Mouse (Mus musculus) kidney, adult 11 months (tissue): ENCODE results near the gene Vipr1.

ENCODE experiments used
- DNase-seq: peaks from one replicate; pipeline ENCODE4 v3.0.0; 2022

Vipr1 gene

GRCm38 (mm10) chr9:121635835-121636576, 6.5 kb upstream of the Vipr1 start:
- DNase-seq: no peak

GRCm38 (mm10) chr9:121639790-121640189, 2.7 kb upstream of the Vipr1 start:
- DNase-seq: no peak

- peak; percentile 7 for DNase-seq
Measured at GRCm38 (mm10) chr9:121641235-121641915, 1.1 kb upstream of the Vipr1 start.

GRCm38 (mm10) chr9:121642001-121642400, 515 bp upstream of the Vipr1 start, which contains the start of gene Lyzl4:
Gene Lyzl4, minus strand, starts transcription at chr9:121642096.
- DNase-seq: peak; percentile 62

- DNase-seq: no peak
Measured at GRCm38 (mm10) chr9:121644855-121645254, 2.3 kb downstream of the Vipr1 start.

GRCm38 (mm10) chr9:121647026-121647425, 4.5 kb downstream of the Vipr1 start:
- no peak for DNase-seq

- DNase-seq: no peak
Measured at GRCm38 (mm10) chr9:121653668-121654067, 11.2 kb downstream of the Vipr1 start.

GRCm38 (mm10) chr9:121656322-121656721, 13.8 kb downstream of the Vipr1 start:
- DNase-seq: no peak

- no peak for DNase-seq
Measured at GRCm38 (mm10) chr9:121657143-121657542, 14.6 kb downstream of the Vipr1 start.

- no peak for DNase-seq
Measured at GRCm38 (mm10) chr9:121658248-121658647, 15.7 kb downstream of the Vipr1 start.

- DNase-seq: no peak
Measured at GRCm38 (mm10) chr9:121659791-121660190, 17.3 kb downstream of the Vipr1 start.

- DNase-seq: no peak
Measured at GRCm38 (mm10) chr9:121663467-121663866, 21.0 kb downstream of the Vipr1 start.

- DNase-seq: no peak
Measured at GRCm38 (mm10) chr9:121664104-121664503, 21.6 kb downstream of the Vipr1 start.

GRCm38 (mm10) chr9:121666957-121667630, 24.6 kb downstream of the Vipr1 start:
- DNase-seq: no peak

GRCm38 (mm10) chr9:121667822-121668221, 25.3 kb downstream of the Vipr1 start:
- no peak for DNase-seq

GRCm38 (mm10) chr9:121669348-121669791, 26.9 kb downstream of the Vipr1 start:
- peak; percentile 18 for DNase-seq

GRCm38 (mm10) chr9:121671300-121671699, 28.8 kb downstream of the Vipr1 start:
- peak; percentile 31 for DNase-seq

GRCm38 (mm10) chr9:121672311-121672710, 29.8 kb downstream of the Vipr1 start:
- DNase-seq: peak; percentile 14

GRCm38 (mm10) chr9:121673716-121674115, 31.2 kb downstream of the Vipr1 start:
- DNase-seq: no peak

- DNase-seq: peak; percentile 24
Measured at GRCm38 (mm10) chr9:121675011-121675410, 32.5 kb downstream of the Vipr1 start.

- no peak for DNase-seq
Measured at GRCm38 (mm10) chr9:121675556-121675955, 33.0 kb downstream of the Vipr1 start.

GRCm38 (mm10) chr9:121677069-121677468, 34.6 kb downstream of the Vipr1 start:
- no peak for DNase-seq

- DNase-seq: no peak
Measured at GRCm38 (mm10) chr9:121677476-121677875, 35.0 kb downstream of the Vipr1 start.

- DNase-seq: no peak
Measured at GRCm38 (mm10) chr9:121679549-121679948, 37.0 kb downstream of the Vipr1 start.
